ENCODE assay signal across 8 mouse cellular contexts in genomic region chr4:133626221-133626620, GRCm38 (mm10). TPM values are rescaled to one million over a fixed set of nuclear protein-coding genes. Genes with fewer than 3 reads are reported as not detected.
DNase-seq lines count a peak whose midpoint lies in the region; ATAC-seq and TF ChIP-seq lines count a peak whose summit lies in the region.

No protein-coding gene starts in this region.

- no peak for TF ChIP-seq CTCF in gastrocnemius, adult 2 months (IDR thresholded peaks at IDR 0.05)

- no peak for DNase-seq in gastrocnemius, adult 2 months
- no peak for DNase-seq in gastrocnemius, adult 8-10 months (ENCODE audit: low spot score in 2 of 2)
- no peak for DNase-seq in kidney, postnatal 10 days
- no peak for DNase-seq in embryonic facial prominence, embryonic 14.5 days (ENCODE audit: low spot score)
- no peak for DNase-seq in frontal cortex, postnatal 10 days (ENCODE audit: low spot score in 2 of 2)

- ATAC-seq in kidney, embryonic 16.5 days (ENCODE audit: low FRiP score, low TSS enrichment), result peak; percentile 33
- ATAC-seq in CD4-positive, CD25-positive, alpha-beta regulatory T cell, adult 4 months, result peak; percentile 3
- no peak for ATAC-seq in embryonic facial prominence, embryonic 14.5 days (ENCODE audit: low read depth)
- ATAC-seq in frontal cortex, adult (ENCODE audit: low TSS enrichment), result no peak

- H3K9ac ChIP-seq in kidney, embryonic 16.5 days (replicated peaks; ENCODE audit: low read length), result peak overlapping the region; percentile 46
- H3K9ac ChIP-seq in embryonic facial prominence, embryonic 14.5 days (ENCODE audit: low read depth, low read length), result no peak overlapping the region

- no peak overlapping the region for H3K4me2 ChIP-seq in kidney, embryonic 16.5 days (replicated peaks; ENCODE audit: low read depth, low read length)
- H3K4me2 ChIP-seq in embryonic facial prominence, embryonic 14.5 days (ENCODE audit: low read depth, low read length), result no peak overlapping the region

- H3K9me3 ChIP-seq in kidney, embryonic 16.5 days (ENCODE audit: low read length), result no peaks in the 10 kb centered on the region
- no peaks in the 10 kb centered on the region for H3K9me3 ChIP-seq in embryonic facial prominence, embryonic 14.5 days (ENCODE audit: control insufficient read depth, low read length)

- H3K27me3 ChIP-seq in kidney, embryonic 16.5 days (ENCODE audit: insufficient read depth, low read length), result no peaks in the 10 kb centered on the region
- no peaks in the 10 kb centered on the region for H3K27me3 ChIP-seq in embryonic facial prominence, embryonic 14.5 days (replicated peaks; ENCODE audit: control insufficient read depth, insufficient read depth, low read length)

- H3K27ac ChIP-seq in gastrocnemius, adult 2 months, result peak overlapping the region; percentile 87
- peak overlapping the region; percentile 91 for H3K27ac ChIP-seq in kidney, embryonic 16.5 days (ENCODE audit: low read length)
- H3K27ac ChIP-seq in embryonic facial prominence, embryonic 14.5 days (replicated peaks; ENCODE audit: low read depth, low read length), result peak overlapping the region; percentile 4; the same call in 1 of the 2 replicates

- WGBS in kidney, embryonic 16.5 days, result 23% methylated on average over 5 of the region's 5 CpGs
- WGBS in embryonic facial prominence, embryonic 14.5 days, result 54% methylated on average over 5 of the region's 5 CpGs

- intact Hi-C loops in gastrocnemius, adult 2 months (cut with DNase I), result no loop called here

- peaks cover 19% of the 10 kb centered on the region for H3K36me3 ChIP-seq in kidney, embryonic 16.5 days (ENCODE audit: insufficient read depth, low read length)
- peaks cover 34% of the 10 kb centered on the region for H3K36me3 ChIP-seq in embryonic facial prominence, embryonic 14.5 days (ENCODE audit: control insufficient read depth, insufficient read depth, low read length)

- peak overlapping the region; percentile 36; the same call in 1 of the 2 replicates for H3K4me3 ChIP-seq in gastrocnemius, adult 2 months
- no peak overlapping the region for H3K4me3 ChIP-seq in kidney, embryonic 16.5 days (ENCODE audit: low read length)
- no peak overlapping the region for H3K4me3 ChIP-seq in embryonic facial prominence, embryonic 14.5 days (ENCODE audit: low read depth, low read length)

- peaks cover 31% of the 10 kb centered on the region for H3K4me1 ChIP-seq in kidney, embryonic 16.5 days (ENCODE audit: insufficient read depth, low read length)
- no peaks in the 10 kb centered on the region for H3K4me1 ChIP-seq in embryonic facial prominence, embryonic 14.5 days (ENCODE audit: control insufficient read depth, insufficient read depth, low read length)

RNA-seq across cellular contexts. Expression of gene Zdhhc18, which starts 23.7 kb away (rescaled TPM):
- 10 to 100 TPM; 25.4 to 32.3 TPM for total RNA-seq in gastrocnemius, adult 2 months (2021)
- 10 to 100 TPM; 25.7 to 48.0 (median 33.2) TPM for total RNA-seq in gastrocnemius, adult 8-10 months (2022)
- polyA plus RNA-seq in kidney, embryonic 16.5 days (2015; fragmentation: Nextera tagmentation; extraction: Ambion mirVana), result 2.4 and 4.4 TPM in 2 replicates
- polyA plus RNA-seq in CD4-positive, CD25-positive, alpha-beta regulatory T cell, adult 4 months (2017; shearing (Covaris generic)), result 10 to 100 TPM; 20.2 to 22.3 TPM
- 2.1 and 3.7 TPM in 2 replicates for polyA plus RNA-seq in embryonic facial prominence, embryonic 14.5 days (2014; fragmentation: Nextera tagmentation; extraction: Ambion mirVana)

RNA-seq across cellular contexts. Expression of gene Sfn, which starts 24.3 kb away (rescaled TPM):
- 1 to 10 TPM; 1.1 to 1.5 TPM for total RNA-seq in gastrocnemius, adult 2 months (2021)
- 1 to 10 TPM in 1 of 4 experiments, under 1 TPM in 3; 0.51 to 1.3 (median 0.79) TPM for total RNA-seq in gastrocnemius, adult 8-10 months (2022)
- 20.7 and 21.4 TPM in 2 replicates for polyA plus RNA-seq in kidney, embryonic 16.5 days (2015; fragmentation: Nextera tagmentation; extraction: Ambion mirVana)
- polyA plus RNA-seq in CD4-positive, CD25-positive, alpha-beta regulatory T cell, adult 4 months (2017; shearing (Covaris generic)), result 10 to 100 TPM; 24.7 to 29.7 TPM
- 129 and 135 TPM in 2 replicates for polyA plus RNA-seq in embryonic facial prominence, embryonic 14.5 days (2014; fragmentation: Nextera tagmentation; extraction: Ambion mirVana)

RNA-seq across cellular contexts. Expression of gene Gpn2, which starts 42.1 kb away (rescaled TPM):
- total RNA-seq in gastrocnemius, adult 2 months (2021), result 1 to 10 TPM; 4.9 to 6.3 TPM
- 1 to 10 TPM; 4.8 to 6.8 (median 5.7) TPM for total RNA-seq in gastrocnemius, adult 8-10 months (2022)
- 20.9 and 21.0 TPM in 2 replicates for polyA plus RNA-seq in kidney, embryonic 16.5 days (2015; fragmentation: Nextera tagmentation; extraction: Ambion mirVana)
- 1 to 10 TPM; 6.3 to 8.3 TPM for polyA plus RNA-seq in CD4-positive, CD25-positive, alpha-beta regulatory T cell, adult 4 months (2017; shearing (Covaris generic))
- polyA plus RNA-seq in embryonic facial prominence, embryonic 14.5 days (2014; fragmentation: Nextera tagmentation; extraction: Ambion mirVana), result 17.3 and 18.8 TPM in 2 replicates

RNA-seq across cellular contexts. Expression of gene Pigv, which starts 46.2 kb away (rescaled TPM):
- 10 to 100 TPM; 10.4 to 11.7 TPM for total RNA-seq in gastrocnemius, adult 2 months (2021)
- total RNA-seq in gastrocnemius, adult 8-10 months (2022), result 10 to 100 TPM; 12.3 to 16.0 (median 12.5) TPM
- polyA plus RNA-seq in kidney, embryonic 16.5 days (2015; fragmentation: Nextera tagmentation; extraction: Ambion mirVana), result 19.2 and 22.7 TPM in 2 replicates
- 10 to 100 TPM; 14.3 to 16.3 TPM for polyA plus RNA-seq in CD4-positive, CD25-positive, alpha-beta regulatory T cell, adult 4 months (2017; shearing (Covaris generic))
- 8.4 and 11.3 TPM in 2 replicates for polyA plus RNA-seq in embryonic facial prominence, embryonic 14.5 days (2014; fragmentation: Nextera tagmentation; extraction: Ambion mirVana)

RNA-seq across cellular contexts. Expression of gene Gpatch3, which starts 51.7 kb away (rescaled TPM):
- 1 to 10 TPM; 3.0 to 3.2 TPM for total RNA-seq in gastrocnemius, adult 2 months (2021)
- 1 to 10 TPM; 3.0 to 3.8 (median 3.4) TPM for total RNA-seq in gastrocnemius, adult 8-10 months (2022)
- 7.5 and 8.3 TPM in 2 replicates for polyA plus RNA-seq in kidney, embryonic 16.5 days (2015; fragmentation: Nextera tagmentation; extraction: Ambion mirVana)
- 1 to 10 TPM in 1 of 2 experiments, under 1 TPM in 1; 0.51 to 1.4 TPM for polyA plus RNA-seq in CD4-positive, CD25-positive, alpha-beta regulatory T cell, adult 4 months (2017; shearing (Covaris generic))
- polyA plus RNA-seq in embryonic facial prominence, embryonic 14.5 days (2014; fragmentation: Nextera tagmentation; extraction: Ambion mirVana), result 6.3 and 8.3 TPM in 2 replicates

Comparison
In these comparisons a context has a peak if more than half of its experiments do, and no peak if none do; other contexts are left out.
1. H3K27ac ChIP-seq: peak in every context shown above with its lines; median percentile 91 in kidney, embryonic 16.5 days; 87 in gastrocnemius, adult 2 months; 4 in embryonic facial prominence, embryonic 14.5 days.
2. ATAC-seq: peak in kidney, embryonic 16.5 days (single experiment) and CD4-positive, CD25-positive, alpha-beta regulatory T cell, adult 4 months (single experiment); none in embryonic facial prominence, embryonic 14.5 days (single experiment) and frontal cortex, adult (single experiment).